In the genomic region with DNA sequence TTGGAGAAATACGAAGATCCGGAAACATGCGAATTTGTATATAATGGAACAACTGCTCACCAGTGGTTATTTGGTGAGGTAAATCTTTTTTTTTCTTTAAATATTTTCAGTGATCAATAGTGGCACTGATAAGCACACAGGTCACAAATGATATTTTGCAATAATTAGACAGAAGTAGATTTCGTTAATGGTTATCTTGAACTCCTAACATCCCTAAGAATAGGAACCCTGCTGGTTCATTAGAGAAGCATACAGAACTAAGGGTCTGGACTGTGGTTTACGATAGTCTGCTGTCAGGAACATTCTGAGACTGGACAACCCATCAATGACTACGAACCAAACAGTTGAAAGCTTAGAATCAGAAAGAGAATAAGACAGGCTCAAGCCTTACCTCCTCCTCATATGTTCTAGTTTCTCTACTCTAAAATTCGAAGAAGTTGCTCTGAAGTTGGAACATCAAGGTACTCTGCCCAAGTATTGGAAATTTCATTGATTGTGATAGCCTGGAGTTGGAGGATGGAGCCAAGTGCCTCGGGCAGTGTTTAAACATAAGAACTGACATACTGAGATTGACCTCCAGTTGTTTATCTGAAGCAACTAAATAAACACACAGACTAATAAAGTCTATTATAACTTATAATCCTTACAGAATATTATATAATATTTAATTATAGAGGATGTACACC, we compare ENCODE assay signal across 35 mouse cellular contexts.
"Had no signal": no experiment of that assay in that cellular context is flagged by ENCODE, and none has a peak within 500 bp of the region (broad histone marks: within the 10 kb centered on the region; RNA-seq: fewer than 3 reads in every experiment).

No protein-coding gene starts in this region.

- H3K27me3 ChIP-seq: heart, embryonic 12.5 days; heart, embryonic 13.5 days; heart, embryonic 15.5 days; hindbrain, embryonic 12.5 days; hindbrain, embryonic 13.5 days; hindbrain, embryonic 15.5 days; intestine, embryonic 15.5 days; kidney, embryonic 15.5 days had no signal

- H3K9ac ChIP-seq: heart, embryonic 12.5 days; heart, embryonic 13.5 days; heart, embryonic 15.5 days; hindbrain, embryonic 12.5 days; hindbrain, embryonic 13.5 days; hindbrain, embryonic 14.5 days; hindbrain, embryonic 15.5 days; intestine, embryonic 15.5 days; kidney, embryonic 15.5 days had no signal

- H3K9me3 ChIP-seq: heart, embryonic 10.5 days; heart, embryonic 12.5 days; heart, embryonic 13.5 days; heart, embryonic 15.5 days; hindbrain, embryonic 10.5 days; hindbrain, embryonic 12.5 days; hindbrain, embryonic 13.5 days; hindbrain, embryonic 15.5 days; intestine, embryonic 15.5 days; kidney, embryonic 15.5 days had no signal

- H3K4me3 ChIP-seq: heart, adult 2 months; heart, embryonic 10.5 days; heart, embryonic 12.5 days; heart, embryonic 13.5 days; heart, embryonic 15.5 days; hindbrain, embryonic 10.5 days; hindbrain, embryonic 12.5 days; hindbrain, embryonic 13.5 days; hindbrain, embryonic 15.5 days; intestine, embryonic 15.5 days; kidney, embryonic 15.5 days; layer of hippocampus, adult 2 months had no signal

- H3K27ac ChIP-seq: heart, adult 2 months; heart, embryonic 10.5 days; heart, embryonic 13.5 days; heart, embryonic 15.5 days; hindbrain, embryonic 10.5 days; hindbrain, embryonic 12.5 days; hindbrain, embryonic 13.5 days; hindbrain, embryonic 14.5 days; hindbrain, embryonic 15.5 days; hindbrain, postnatal 0 days; intestine, embryonic 15.5 days; kidney, embryonic 15.5 days; kidney, postnatal 0 days; layer of hippocampus, adult 2 months had no signal

- ATAC-seq: hindbrain, embryonic 16.5 days; hindbrain, postnatal 0 days; inflammation-experienced regulatory T-cells, adult 6 months; intestine, embryonic 15.5 days; intestine, embryonic 16.5 days; intestine, postnatal 0 days had no signal

- H3K4me1 ChIP-seq: heart, embryonic 10.5 days; heart, embryonic 12.5 days; heart, embryonic 13.5 days; heart, embryonic 15.5 days; hindbrain, embryonic 10.5 days; hindbrain, embryonic 12.5 days; hindbrain, embryonic 13.5 days; hindbrain, embryonic 15.5 days; intestine, embryonic 15.5 days; kidney, embryonic 15.5 days had no signal

- DNase-seq: heart, adult 2 months; heart, postnatal 10 days; heart, postnatal 14 days; heart, postnatal 36 days; heart, postnatal 4 days; kidney, adult 11 months; kidney, adult 18-20 months; kidney, adult 2 months; kidney, adult 8-10 months; kidney, adult 9 months; kidney, postnatal 10 days; kidney, postnatal 14 days; kidney, postnatal 25 days; kidney, postnatal 36 days; kidney, postnatal 4 days; layer of hippocampus, adult 9-11 months had no signal

- H3K4me2 ChIP-seq: heart, embryonic 11.5 days; heart, embryonic 12.5 days; heart, embryonic 13.5 days; heart, embryonic 15.5 days; hindbrain, embryonic 12.5 days; hindbrain, embryonic 13.5 days; hindbrain, embryonic 14.5 days; hindbrain, embryonic 15.5 days; intestine, embryonic 15.5 days; kidney, embryonic 15.5 days had no signal

- H3K36me3 ChIP-seq: heart, embryonic 10.5 days; heart, embryonic 12.5 days; heart, embryonic 13.5 days; heart, embryonic 15.5 days; hindbrain, embryonic 10.5 days; hindbrain, embryonic 12.5 days; hindbrain, embryonic 13.5 days; hindbrain, embryonic 15.5 days; intestine, embryonic 15.5 days; kidney, embryonic 15.5 days had no signal
